Mouse (Mus musculus): Measurements from ENCODE around the gene Smap2.

- TF ChIP-seq POLR2A (IDR thresholded peaks at IDR 0.05; ENCODE audit: borderline replicate concordance, control insufficient read depth, low read depth, low read length) (no peak), CTCF (IDR thresholded peaks at IDR 0.05; ENCODE audit: control insufficient read depth, insufficient read depth, low read length) (0 out of 2 replicates have a peak, but pooled peaks have one; percentile 4)
Observed at GRCm38 (mm10) chr4:121031440-121031839, 14.4 kb upstream of the Smap2 start.

All from bone marrow, adult 2 months (tissue).